Mouse (Mus musculus): ENCODE data around the gene Gm20388. TPM values are rescaled to one million over a fixed set of nuclear protein-coding genes. Genes with fewer than 3 reads are reported as not detected.

Gene Gm20388
- polyA plus RNA-seq, 1 experiment from 2014 or later: 12.4 TPM

- H3K27me3 ChIP-seq (replicated peaks; ENCODE audit: control insufficient read depth, insufficient read depth, low read length): no peaks in the 10 kb centered on the region; the same call in 1 of the 2 replicates
- H3K4me1 ChIP-seq (ENCODE audit: control insufficient read depth, insufficient read depth, low read depth, low read length): peaks cover 3% of the 10 kb centered on the region; the same call in 1 of the 2 replicates
- H3K4me2 ChIP-seq (ENCODE audit: low read length): no peak overlapping the region
- no peak overlapping the region for H3K27ac ChIP-seq (ENCODE audit: low read depth, low read length)
- H3K4me3 ChIP-seq (ENCODE audit: low read length): no peak overlapping the region
- no peaks in the 10 kb centered on the region for H3K9me3 ChIP-seq (ENCODE audit: control insufficient read depth, low read length)
- H3K36me3 ChIP-seq (ENCODE audit: control insufficient read depth, insufficient read depth, low read length): no peaks in the 10 kb centered on the region
- 85% methylated on average over 7 of the region's 7 CpGs for WGBS
- H3K9ac ChIP-seq (ENCODE audit: low read depth, low read length): no peak overlapping the region
- ATAC-seq: no peak
Measured at GRCm38 (mm10) chr8:120316707-120317106, 406.1 kb downstream of the Gm20388 start.

- H3K9me3 ChIP-seq (ENCODE audit: control insufficient read depth, low read length): no peaks in the 10 kb centered on the region
- peaks cover 3% of the 10 kb centered on the region; the same call in 1 of the 2 replicates for H3K4me1 ChIP-seq (ENCODE audit: control insufficient read depth, insufficient read depth, low read depth, low read length)
- no peak for ATAC-seq
- no peak overlapping the region for H3K27ac ChIP-seq (ENCODE audit: low read depth, low read length)
- H3K4me2 ChIP-seq (ENCODE audit: low read length): no peak overlapping the region
- no peaks in the 10 kb centered on the region; the same call in 1 of the 2 replicates for H3K27me3 ChIP-seq (replicated peaks; ENCODE audit: control insufficient read depth, insufficient read depth, low read length)
- WGBS: 84% methylated on average over 19 of the region's 21 CpGs
- no peak overlapping the region for H3K9ac ChIP-seq (ENCODE audit: low read depth, low read length)
- no peaks in the 10 kb centered on the region for H3K36me3 ChIP-seq (ENCODE audit: control insufficient read depth, insufficient read depth, low read length)
- no peak overlapping the region for H3K4me3 ChIP-seq (ENCODE audit: low read length)
Measured at GRCm38 (mm10) chr8:120317118-120317824, 406.6 kb downstream of the Gm20388 start.

- Histone ChIP-seq H3K4me1 (ENCODE audit: control insufficient read depth, insufficient read depth, low read depth, low read length) (peaks cover 15% of the 10 kb centered on the region), H3K4me2 (ENCODE audit: low read length) (no peak overlapping the region), H3K36me3 (ENCODE audit: control insufficient read depth, insufficient read depth, low read length) (no peaks in the 10 kb centered on the region), H3K27me3 (replicated peaks; ENCODE audit: control insufficient read depth, insufficient read depth, low read length) (no peaks in the 10 kb centered on the region; the same call in 1 of the 2 replicates), H3K9me3 (ENCODE audit: control insufficient read depth, low read length) (no peaks in the 10 kb centered on the region), H3K27ac (ENCODE audit: low read depth, low read length) (no peak overlapping the region; the same call in 1 of the 2 replicates), H3K9ac (ENCODE audit: low read depth, low read length) (no peak overlapping the region; the same call in 1 of the 2 replicates), H3K4me3 (ENCODE audit: low read length) (no peak overlapping the region)
- WGBS: 64% methylated on average over 12 of the region's 12 CpGs
- no peak for ATAC-seq
Measured at GRCm38 (mm10) chr8:120318476-120318991, 407.9 kb downstream of the Gm20388 start.

GRCm38 (mm10) chr8:120319449-120319848 is 408.8 kb downstream of the Gm20388 start:
- H3K4me3 ChIP-seq (ENCODE audit: low read length): no peak overlapping the region
- no peak overlapping the region for H3K9ac ChIP-seq (ENCODE audit: low read depth, low read length)
- ATAC-seq: no peak
- no peaks in the 10 kb centered on the region for H3K9me3 ChIP-seq (ENCODE audit: control insufficient read depth, low read length)
- 26% methylated on average over 7 of the region's 7 CpGs for WGBS
- H3K27me3 ChIP-seq (replicated peaks; ENCODE audit: control insufficient read depth, insufficient read depth, low read length): peaks cover 3% of the 10 kb centered on the region; the same call in 1 of the 2 replicates
- no peak overlapping the region for H3K4me2 ChIP-seq (ENCODE audit: low read length)
- H3K4me1 ChIP-seq (ENCODE audit: control insufficient read depth, insufficient read depth, low read depth, low read length): peaks cover 25% of the 10 kb centered on the region
- no peaks in the 10 kb centered on the region for H3K36me3 ChIP-seq (ENCODE audit: control insufficient read depth, insufficient read depth, low read length)
- H3K27ac ChIP-seq (ENCODE audit: low read depth, low read length): no peak overlapping the region

GRCm38 (mm10) chr8:120320146-120320545 is 409.5 kb downstream of the Gm20388 start:
- no peak overlapping the region for H3K27ac ChIP-seq (ENCODE audit: low read depth, low read length)
- H3K27me3 ChIP-seq (replicated peaks; ENCODE audit: control insufficient read depth, insufficient read depth, low read length): peaks cover 3% of the 10 kb centered on the region; the same call in 1 of the 2 replicates
- WGBS: 87% methylated on average over 5 of the region's 5 CpGs
- peaks cover 29% of the 10 kb centered on the region for H3K4me1 ChIP-seq (ENCODE audit: control insufficient read depth, insufficient read depth, low read depth, low read length)
- no peaks in the 10 kb centered on the region for H3K9me3 ChIP-seq (ENCODE audit: control insufficient read depth, low read length)
- no peak for ATAC-seq
- no peak overlapping the region for H3K4me2 ChIP-seq (ENCODE audit: low read length)
- no peak overlapping the region for H3K9ac ChIP-seq (ENCODE audit: low read depth, low read length)
- no peaks in the 10 kb centered on the region for H3K36me3 ChIP-seq (ENCODE audit: control insufficient read depth, insufficient read depth, low read length)
- no peak overlapping the region for H3K4me3 ChIP-seq (ENCODE audit: low read length)

GRCm38 (mm10) chr8:120321724-120322123 is 411.1 kb downstream of the Gm20388 start:
- Histone ChIP-seq H3K9ac (ENCODE audit: low read depth, low read length) (no peak overlapping the region), H3K27me3 (replicated peaks; ENCODE audit: control insufficient read depth, insufficient read depth, low read length) (peaks cover 3% of the 10 kb centered on the region; the same call in 1 of the 2 replicates), H3K4me1 (ENCODE audit: control insufficient read depth, insufficient read depth, low read depth, low read length) (peaks cover 29% of the 10 kb centered on the region), H3K9me3 (ENCODE audit: control insufficient read depth, low read length) (no peaks in the 10 kb centered on the region), H3K27ac (ENCODE audit: low read depth, low read length) (no peak overlapping the region), H3K4me3 (ENCODE audit: low read length) (no peak overlapping the region), H3K36me3 (ENCODE audit: control insufficient read depth, insufficient read depth, low read length) (no peaks in the 10 kb centered on the region), H3K4me2 (ENCODE audit: low read length) (no peak overlapping the region)
- 47% methylated on average over 6 of the region's 6 CpGs for WGBS
- ATAC-seq: no peak

GRCm38 (mm10) chr8:120322956-120323448 is 412.4 kb downstream of the Gm20388 start:
- Histone ChIP-seq H3K27ac (ENCODE audit: low read depth, low read length) (peak overlapping the region; percentile 59), H3K9me3 (ENCODE audit: control insufficient read depth, low read length) (no peaks in the 10 kb centered on the region), H3K4me1 (ENCODE audit: control insufficient read depth, insufficient read depth, low read depth, low read length) (peaks cover 29% of the 10 kb centered on the region), H3K9ac (ENCODE audit: low read depth, low read length) (peak overlapping the region; percentile 55), H3K36me3 (ENCODE audit: control insufficient read depth, insufficient read depth, low read length) (no peaks in the 10 kb centered on the region), H3K4me2 (ENCODE audit: low read length) (peak overlapping the region; percentile 17; the same call in 1 of the 2 replicates), H3K27me3 (replicated peaks; ENCODE audit: control insufficient read depth, insufficient read depth, low read length) (peaks cover 3% of the 10 kb centered on the region; the same call in 1 of the 2 replicates), H3K4me3 (ENCODE audit: low read length) (no peak overlapping the region)
- 7% methylated on average over 20 of the region's 20 CpGs for WGBS
- ATAC-seq: peak; percentile 77

GRCm38 (mm10) chr8:120324555-120324954 is 413.9 kb downstream of the Gm20388 start:
- Histone ChIP-seq H3K9me3 (ENCODE audit: control insufficient read depth, low read length) (no peaks in the 10 kb centered on the region), H3K36me3 (ENCODE audit: control insufficient read depth, insufficient read depth, low read length) (no peaks in the 10 kb centered on the region), H3K4me2 (ENCODE audit: low read length) (no peak overlapping the region), H3K4me1 (ENCODE audit: control insufficient read depth, insufficient read depth, low read depth, low read length) (peaks cover 34% of the 10 kb centered on the region), H3K4me3 (ENCODE audit: low read length) (no peak overlapping the region), H3K27ac (ENCODE audit: low read depth, low read length) (no peak overlapping the region), H3K27me3 (replicated peaks; ENCODE audit: control insufficient read depth, insufficient read depth, low read length) (peaks cover 3% of the 10 kb centered on the region; the same call in 1 of the 2 replicates), H3K9ac (ENCODE audit: low read depth, low read length) (no peak overlapping the region)
- 53% methylated on average over 3 of the region's 3 CpGs for WGBS
- no peak for ATAC-seq

GRCm38 (mm10) chr8:120325172-120325767 is 414.6 kb downstream of the Gm20388 start:
- Histone ChIP-seq H3K27me3 (replicated peaks; ENCODE audit: control insufficient read depth, insufficient read depth, low read length) (peaks cover 3% of the 10 kb centered on the region; the same call in 1 of the 2 replicates), H3K4me3 (ENCODE audit: low read length) (no peak overlapping the region), H3K36me3 (ENCODE audit: control insufficient read depth, insufficient read depth, low read length) (no peaks in the 10 kb centered on the region), H3K4me1 (ENCODE audit: control insufficient read depth, insufficient read depth, low read depth, low read length) (peaks cover 35% of the 10 kb centered on the region), H3K9ac (ENCODE audit: low read depth, low read length) (no peak overlapping the region), H3K27ac (ENCODE audit: low read depth, low read length) (no peak overlapping the region), H3K9me3 (ENCODE audit: control insufficient read depth, low read length) (no peaks in the 10 kb centered on the region), H3K4me2 (ENCODE audit: low read length) (no peak overlapping the region)
- WGBS: 52% methylated on average over 5 of the region's 5 CpGs
- no peak for ATAC-seq
